Mouse (Mus musculus): ENCODE measurements around the gene Rab6b. TPM values are rescaled to one million over a fixed set of nuclear protein-coding genes. Genes with fewer than 3 reads are reported as not detected.
A peak's percentile ranks its signal among the peaks of the same experiment; 100 is the strongest.

Gene Rab6b
- polyA plus RNA-seq, 1 experiment, result 125 TPM

- no peak for TF ChIP-seq CTCF (IDR thresholded peaks at IDR 0.05; ENCODE audit: borderline replicate concordance, extremely low read depth, insufficient read depth, insufficient read length)
- no peak for TF ChIP-seq POLR2A (IDR thresholded peaks at IDR 0.05; ENCODE audit: borderline replicate concordance, extremely low read depth, insufficient read depth, insufficient read length, poor library complexity, severe bottlenecking)
- no peak for DNase-seq (ENCODE audit: low read depth)
These were observed 29.2 kb upstream of the Rab6b start for GRCm38 (mm10) chr9:103082246-103082975.

GRCm38 (mm10) chr9:103083405-103083804 is 28.2 kb upstream of the Rab6b start:
- no peak for DNase-seq (ENCODE audit: low read depth)

GRCm38 (mm10) chr9:103086736-103087135 is 24.9 kb upstream of the Rab6b start:
- DNase-seq (ENCODE audit: low read depth), result peak; percentile 28
- TF ChIP-seq POLR2A (IDR thresholded peaks at IDR 0.05; ENCODE audit: borderline replicate concordance, extremely low read depth, insufficient read depth, insufficient read length, poor library complexity, severe bottlenecking) (no peak), CTCF (IDR thresholded peaks at IDR 0.05; ENCODE audit: borderline replicate concordance, extremely low read depth, insufficient read depth, insufficient read length) (no peak)

More at GRCm38 (mm10) chr9:103083405-103083804, 28.2 kb upstream of the Rab6b start:
- TF ChIP-seq CTCF (IDR thresholded peaks at IDR 0.05; ENCODE audit: borderline replicate concordance, extremely low read depth, insufficient read depth, insufficient read length) (no peak), POLR2A (IDR thresholded peaks at IDR 0.05; ENCODE audit: borderline replicate concordance, extremely low read depth, insufficient read depth, insufficient read length, poor library complexity, severe bottlenecking) (no peak)

GRCm38 (mm10) chr9:103087301-103087700 is 24.3 kb upstream of the Rab6b start:
- no peak for TF ChIP-seq CTCF (IDR thresholded peaks at IDR 0.05; ENCODE audit: borderline replicate concordance, extremely low read depth, insufficient read depth, insufficient read length)
- no peak for TF ChIP-seq POLR2A (IDR thresholded peaks at IDR 0.05; ENCODE audit: borderline replicate concordance, extremely low read depth, insufficient read depth, insufficient read length, poor library complexity, severe bottlenecking)
- no peak for DNase-seq (ENCODE audit: low read depth)

- no peak for TF ChIP-seq CTCF (IDR thresholded peaks at IDR 0.05; ENCODE audit: borderline replicate concordance, extremely low read depth, insufficient read depth, insufficient read length)
- TF ChIP-seq POLR2A (IDR thresholded peaks at IDR 0.05; ENCODE audit: borderline replicate concordance, extremely low read depth, insufficient read depth, insufficient read length, poor library complexity, severe bottlenecking), result no peak
- DNase-seq (ENCODE audit: low read depth), result no peak
These were observed 22.9 kb upstream of the Rab6b start for GRCm38 (mm10) chr9:103088661-103089060.

- no peak for TF ChIP-seq POLR2A (IDR thresholded peaks at IDR 0.05; ENCODE audit: borderline replicate concordance, extremely low read depth, insufficient read depth, insufficient read length, poor library complexity, severe bottlenecking)
- TF ChIP-seq CTCF (IDR thresholded peaks at IDR 0.05; ENCODE audit: borderline replicate concordance, extremely low read depth, insufficient read depth, insufficient read length), result no peak
- DNase-seq (ENCODE audit: low read depth), result no peak
These were observed 21.3 kb upstream of the Rab6b start for GRCm38 (mm10) chr9:103090116-103090875.

GRCm38 (mm10) chr9:103091039-103091883 is 20.3 kb upstream of the Rab6b start:
- no peak for DNase-seq (ENCODE audit: low read depth)
- TF ChIP-seq POLR2A (IDR thresholded peaks at IDR 0.05; ENCODE audit: borderline replicate concordance, extremely low read depth, insufficient read depth, insufficient read length, poor library complexity, severe bottlenecking) (no peak), CTCF (IDR thresholded peaks at IDR 0.05; ENCODE audit: borderline replicate concordance, extremely low read depth, insufficient read depth, insufficient read length) (no peak)

GRCm38 (mm10) chr9:103092248-103092647 is 19.3 kb upstream of the Rab6b start:
- peak; percentile 89 for DNase-seq (ENCODE audit: low read depth)
- peak; percentile 98 for TF ChIP-seq CTCF (IDR thresholded peaks at IDR 0.05; ENCODE audit: borderline replicate concordance, extremely low read depth, insufficient read depth, insufficient read length)
- no peak for TF ChIP-seq POLR2A (IDR thresholded peaks at IDR 0.05; ENCODE audit: borderline replicate concordance, extremely low read depth, insufficient read depth, insufficient read length, poor library complexity, severe bottlenecking)

- TF ChIP-seq CTCF (IDR thresholded peaks at IDR 0.05; ENCODE audit: borderline replicate concordance, extremely low read depth, insufficient read depth, insufficient read length), result no peak
- TF ChIP-seq POLR2A (IDR thresholded peaks at IDR 0.05; ENCODE audit: borderline replicate concordance, extremely low read depth, insufficient read depth, insufficient read length, poor library complexity, severe bottlenecking), result no peak
- no peak for DNase-seq (ENCODE audit: low read depth)
These were observed 17.9 kb upstream of the Rab6b start for GRCm38 (mm10) chr9:103093681-103094080.

GRCm38 (mm10) chr9:103108341-103108798 is 3.2 kb upstream of the Rab6b start:
- peak; percentile 87 for DNase-seq (ENCODE audit: low read depth)

Measured in brain, embryonic 14.5 days (tissue).